Mouse (Mus musculus) megakaryocyte-erythroid progenitor cell, adult 5-6 weeks (primary cell): ENCODE results near the gene Elf1. TPM values are rescaled to one million over a fixed set of nuclear protein-coding genes. Genes with fewer than 3 reads are reported as not detected.

Source experiments
- ATAC-seq: replicated peaks from 2 replicates; pipeline ENCODE4 v1.8.0; 2016; ENCODE audit warnings: mild to moderate bottlenecking, inconsistent platforms; ENCODE audit not compliant: severe bottlenecking, poor library complexity, low FRiP score, low TSS enrichment
- total RNA-seq, 2 experiments: library from RNA; stranded (forward) in 1 of 2; stranded (reverse) in 1 of 2; fragments of 200-1000, 215-1000 nt in 1 of 2; fragments of >200 nt in 1 of 2; fragmentation: Nextera tagmentation in 1 of 2; gene quantifications; 2 replicates each; pipeline ENCODE4 v1.2.3; 2014 to 2017

Elf1 gene
- total RNA-seq, 2 experiments from 2014 or later, result 51.9 to 111 TPM

DNA sequence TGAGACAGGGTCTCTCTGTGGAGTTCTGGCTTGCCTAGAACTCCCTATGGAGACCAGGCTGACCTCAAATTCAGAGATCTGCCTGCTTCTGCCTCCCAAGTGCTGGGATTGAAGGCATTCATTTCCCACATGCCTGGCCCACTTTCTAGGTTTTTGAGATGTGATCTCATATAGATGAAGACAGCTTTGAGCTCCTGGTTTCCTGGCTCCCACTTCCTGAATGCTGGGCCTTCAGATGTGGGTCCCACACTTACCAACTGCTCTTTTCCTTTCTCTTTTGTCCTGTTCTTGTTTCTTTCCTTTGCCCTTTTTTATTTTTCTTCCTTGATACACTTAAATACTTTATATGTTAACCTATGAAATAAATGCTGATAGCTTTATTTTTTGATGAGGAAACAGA lies 56.9 kb downstream of the Elf1 start:
- no peak for ATAC-seq

DNA sequence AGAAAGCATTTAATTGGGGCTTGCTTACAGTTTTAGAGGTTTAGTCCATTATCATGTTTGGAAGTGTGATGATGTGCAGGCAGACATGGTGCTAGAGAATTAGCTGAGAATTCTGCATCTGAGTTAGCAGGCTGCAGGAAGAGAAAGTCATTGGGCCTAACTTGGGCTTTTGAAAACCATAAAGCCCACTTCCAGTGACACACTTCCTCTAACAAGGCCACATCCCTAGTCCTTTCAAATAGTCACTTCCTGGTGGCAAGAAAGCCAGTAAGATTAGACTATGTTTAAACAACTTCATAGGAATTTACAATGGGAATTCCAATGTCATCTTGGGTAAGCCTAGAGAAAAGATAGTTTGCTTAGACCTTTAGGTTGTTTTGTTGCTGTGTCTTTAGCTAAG lies 60.6 kb downstream of the Elf1 start:
- no peak for ATAC-seq

DNA sequence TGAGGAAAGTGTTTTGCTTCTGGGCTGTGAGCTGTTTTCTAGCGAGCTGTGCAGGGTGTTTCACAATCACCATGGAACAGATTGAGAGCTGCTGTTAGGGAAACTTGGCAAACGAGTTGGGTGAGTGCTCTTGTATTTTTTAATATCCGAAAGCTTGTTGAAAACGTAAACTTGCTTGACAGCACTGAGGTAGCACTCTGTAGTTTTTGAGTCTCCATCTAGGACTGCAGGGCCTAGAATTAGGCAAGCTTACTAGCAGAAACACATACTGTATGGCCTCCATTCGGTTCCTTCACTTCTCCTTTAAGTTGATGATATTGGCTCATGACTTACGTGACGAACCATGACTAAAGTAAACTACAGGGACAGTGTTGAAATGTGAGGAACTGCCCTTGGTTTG lies 68.3 kb downstream of the Elf1 start:
- ATAC-seq, result no peak

DNA sequence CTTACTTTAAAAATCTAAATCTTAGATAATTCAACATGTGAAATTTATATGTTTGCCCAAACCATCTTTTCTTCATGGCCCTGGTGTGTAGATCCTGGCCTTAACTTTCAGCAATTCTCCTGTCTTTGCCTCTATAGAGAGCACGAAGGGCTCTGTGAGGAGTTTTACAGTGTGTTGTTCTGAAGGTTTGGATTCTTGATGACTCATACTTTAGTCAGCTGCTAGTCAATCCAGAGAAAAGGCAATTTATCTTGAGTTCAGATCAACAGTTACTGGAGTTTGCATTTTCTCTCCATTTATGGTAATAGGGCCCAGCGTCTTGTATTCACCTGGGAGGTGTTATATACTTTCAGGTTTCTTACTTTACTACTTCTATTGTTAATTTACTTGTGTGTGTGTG lies 70.9 kb downstream of the Elf1 start:
- ATAC-seq, result no peak; the same call in 1 of the 2 replicates

DNA sequence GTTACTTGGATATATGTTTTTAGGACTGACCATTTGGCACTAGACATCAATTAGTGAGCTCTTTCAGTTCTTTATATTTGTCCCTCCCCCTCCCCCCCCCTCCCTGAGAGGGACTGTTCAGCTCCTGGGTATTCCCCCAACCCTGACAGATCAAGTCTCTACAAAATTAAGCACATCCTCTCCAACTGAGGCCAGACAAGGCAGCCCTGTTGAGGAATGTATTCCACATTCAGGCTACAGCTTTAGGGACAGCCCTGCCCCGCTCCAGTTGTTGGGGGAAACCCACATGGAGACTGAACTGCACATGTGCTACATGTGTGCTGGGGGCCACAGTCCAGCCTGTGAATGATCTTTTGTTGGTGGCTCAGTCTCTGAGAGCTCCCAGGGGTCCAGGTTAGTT lies 71.9 kb downstream of the Elf1 start:
- no peak for ATAC-seq

DNA sequence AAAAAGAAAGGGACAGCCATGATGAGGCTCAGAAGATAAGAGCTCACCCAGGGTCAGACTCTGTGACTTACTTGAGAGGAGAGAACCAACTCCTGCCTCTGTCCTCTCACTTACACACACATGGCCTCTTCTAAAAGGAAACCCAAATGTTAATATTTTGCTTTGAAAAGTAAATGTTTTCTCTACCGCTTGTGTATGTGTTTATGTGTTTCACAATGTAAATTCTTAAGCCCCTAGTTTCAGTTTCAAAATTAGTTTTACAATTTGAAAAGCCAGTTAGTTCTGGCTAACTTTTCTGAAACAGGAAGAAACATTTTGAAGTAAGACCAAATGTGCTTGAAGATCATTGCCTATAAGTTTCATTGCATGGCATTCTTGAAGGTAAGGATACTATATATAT lies 76.8 kb downstream of the Elf1 start:
- ATAC-seq, result no peak

DNA sequence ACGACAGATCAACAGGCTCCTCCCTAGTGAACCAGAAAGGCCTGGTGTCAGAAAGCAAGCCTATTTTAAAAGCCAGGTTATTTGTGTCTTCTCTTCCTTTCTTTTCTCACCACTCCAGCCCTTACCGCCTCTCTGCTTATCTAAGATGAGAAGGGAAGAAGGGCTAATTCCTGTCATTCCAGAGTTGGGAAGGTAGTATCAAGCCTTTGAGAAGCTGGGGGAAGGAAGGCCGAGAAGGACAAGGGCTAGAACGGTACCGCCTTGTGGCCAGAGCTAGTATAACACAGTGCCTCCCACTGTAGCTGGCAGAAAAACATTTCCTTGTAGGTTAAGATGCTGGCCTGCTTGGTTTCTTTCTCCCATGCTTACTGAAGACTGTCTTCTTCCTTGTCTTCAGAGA lies 81.8 kb downstream of the Elf1 start:
- peak; percentile 88 for ATAC-seq

DNA sequence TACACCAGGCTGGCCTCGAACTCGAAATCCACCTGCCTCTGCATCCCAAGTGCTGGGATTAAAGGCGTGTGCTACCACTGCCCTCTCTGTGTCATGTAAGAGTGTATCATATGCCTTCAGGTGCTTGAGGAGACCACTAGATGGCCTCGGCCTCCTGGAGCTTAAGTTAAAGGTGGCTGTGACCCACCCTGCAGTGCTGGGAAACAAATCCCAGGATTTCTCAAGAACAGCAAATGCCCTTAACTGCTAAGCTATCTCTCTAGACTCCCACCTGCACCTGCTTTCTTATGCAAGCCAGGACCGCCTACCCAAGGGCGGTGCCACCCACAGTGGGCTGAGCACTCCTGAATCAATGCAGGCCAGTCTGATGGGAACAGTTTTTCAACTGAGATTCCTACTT lies 83.8 kb downstream of the Elf1 start:
- peak; percentile 64; the same call in 1 of the 2 replicates for ATAC-seq

DNA sequence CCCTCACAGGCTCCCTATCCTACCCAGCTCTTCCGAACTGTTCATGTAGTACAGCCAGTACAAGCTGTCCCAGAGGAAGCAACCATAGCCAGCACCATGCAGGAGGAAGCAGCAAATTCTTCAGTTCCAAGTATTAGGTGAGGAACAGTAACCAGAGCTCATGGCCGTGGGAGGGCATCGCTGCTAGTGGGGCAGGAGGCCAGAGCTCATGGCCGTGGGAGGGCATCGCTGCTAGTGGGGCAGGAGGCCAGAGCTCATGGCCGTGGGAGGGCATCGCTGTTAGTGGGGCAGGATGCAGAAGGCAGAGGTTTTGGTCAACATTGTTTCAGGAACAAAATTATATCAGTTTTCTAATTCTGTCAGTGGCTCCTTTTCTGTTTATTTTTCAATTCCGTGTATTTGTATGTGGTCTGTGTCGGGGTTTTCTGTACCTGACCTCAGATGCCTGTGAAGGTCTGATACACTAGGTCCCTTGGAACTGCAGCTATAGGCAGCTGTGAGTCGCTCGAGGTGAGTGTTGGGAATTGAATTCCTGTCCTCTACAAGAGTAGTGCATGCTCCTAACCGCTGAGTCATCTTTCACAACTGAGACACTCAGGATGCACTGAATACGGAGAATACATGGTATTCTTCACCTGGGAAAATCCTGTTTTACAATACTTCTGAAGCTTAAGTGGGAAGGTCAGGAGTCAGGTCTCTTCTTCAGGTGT lies 92.6 kb downstream of the Elf1 start:
- 0 out of 2 replicates have a peak, but pooled peaks have one; percentile 26 for ATAC-seq

DNA sequence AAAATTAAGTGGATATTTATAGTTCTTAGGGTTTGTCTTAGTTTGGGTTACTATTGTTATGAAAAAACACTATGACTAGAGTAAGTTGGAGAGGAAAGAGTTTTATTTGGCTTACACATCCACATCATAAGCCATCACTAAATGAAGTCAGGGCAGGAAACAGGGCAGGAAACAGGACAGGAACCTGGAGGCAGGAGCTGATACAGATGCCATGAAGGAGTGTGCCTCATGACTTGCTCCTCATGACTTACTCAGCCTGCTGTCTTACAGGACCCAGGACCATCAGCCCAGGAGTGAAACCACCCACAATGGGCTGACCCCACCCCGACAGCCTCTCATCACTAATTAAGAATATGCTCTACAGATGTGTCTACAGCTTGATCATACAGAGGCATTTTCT lies 93.4 kb downstream of the Elf1 start:
- ATAC-seq, result no peak

DNA sequence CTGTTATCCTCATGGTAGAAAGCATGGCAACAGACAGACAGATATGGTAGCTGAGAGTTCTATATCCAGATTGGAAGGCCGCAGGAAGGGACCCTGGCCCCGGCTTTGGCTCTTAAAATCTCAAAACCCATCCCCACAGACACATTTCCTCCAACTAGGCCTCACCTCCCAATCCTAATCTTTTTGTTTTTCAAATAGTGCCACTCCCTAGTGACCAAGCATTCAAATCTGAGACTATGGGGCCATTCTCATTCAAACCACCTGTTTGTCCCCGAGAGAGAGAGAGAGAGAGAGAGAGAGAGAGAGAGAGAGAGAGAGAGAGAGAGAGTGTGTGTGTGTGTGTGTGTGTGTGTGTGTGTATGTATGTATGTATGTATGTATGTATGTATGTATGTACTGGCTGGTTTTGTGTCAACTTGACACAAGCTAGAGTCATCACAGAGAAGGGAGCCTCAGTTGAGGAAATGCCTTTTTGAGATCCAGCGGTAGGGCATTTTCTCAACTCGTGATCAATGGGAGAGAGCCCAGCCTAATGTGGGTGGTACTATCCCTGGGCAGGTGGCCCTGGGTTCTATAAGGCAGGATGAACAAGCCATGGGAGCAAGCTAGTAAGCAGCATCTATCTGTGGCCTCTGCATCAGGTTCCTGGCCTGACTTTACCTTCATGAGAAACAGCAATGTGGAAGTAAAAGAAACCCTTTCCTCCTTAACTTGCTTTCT lies 102.7 kb downstream of the Elf1 start:
- no peak for ATAC-seq

DNA sequence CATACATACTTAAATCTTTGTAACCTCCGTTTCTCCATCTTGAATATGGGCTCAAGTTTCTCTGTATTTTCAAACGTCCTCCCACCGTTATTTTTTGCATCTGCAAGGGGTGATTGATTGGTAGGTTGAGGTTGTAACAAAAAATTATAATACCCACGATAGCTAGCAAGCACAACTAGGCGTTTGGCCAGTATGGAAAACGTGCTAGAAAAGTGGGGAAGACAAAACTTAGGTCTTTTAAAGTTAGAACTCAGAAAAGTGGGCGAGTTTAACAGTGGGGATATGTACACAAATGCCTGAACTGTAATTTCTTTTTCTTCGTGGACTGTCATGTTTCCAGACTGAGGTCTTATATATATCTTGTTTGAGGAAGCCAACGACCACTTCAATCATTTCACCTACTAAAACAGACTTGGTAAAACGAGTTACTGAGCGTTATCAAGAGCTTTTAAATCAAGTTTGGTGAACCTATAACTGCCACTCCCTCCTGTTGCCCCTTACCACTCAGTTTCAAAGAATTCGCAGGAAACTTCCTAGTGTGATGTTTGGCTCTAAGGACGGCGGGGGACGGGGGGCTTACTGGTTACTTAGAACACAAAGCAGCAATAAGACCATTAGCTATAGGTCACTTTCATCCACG lies 105.6 kb downstream of the Elf1 start:
- no peak for ATAC-seq

DNA sequence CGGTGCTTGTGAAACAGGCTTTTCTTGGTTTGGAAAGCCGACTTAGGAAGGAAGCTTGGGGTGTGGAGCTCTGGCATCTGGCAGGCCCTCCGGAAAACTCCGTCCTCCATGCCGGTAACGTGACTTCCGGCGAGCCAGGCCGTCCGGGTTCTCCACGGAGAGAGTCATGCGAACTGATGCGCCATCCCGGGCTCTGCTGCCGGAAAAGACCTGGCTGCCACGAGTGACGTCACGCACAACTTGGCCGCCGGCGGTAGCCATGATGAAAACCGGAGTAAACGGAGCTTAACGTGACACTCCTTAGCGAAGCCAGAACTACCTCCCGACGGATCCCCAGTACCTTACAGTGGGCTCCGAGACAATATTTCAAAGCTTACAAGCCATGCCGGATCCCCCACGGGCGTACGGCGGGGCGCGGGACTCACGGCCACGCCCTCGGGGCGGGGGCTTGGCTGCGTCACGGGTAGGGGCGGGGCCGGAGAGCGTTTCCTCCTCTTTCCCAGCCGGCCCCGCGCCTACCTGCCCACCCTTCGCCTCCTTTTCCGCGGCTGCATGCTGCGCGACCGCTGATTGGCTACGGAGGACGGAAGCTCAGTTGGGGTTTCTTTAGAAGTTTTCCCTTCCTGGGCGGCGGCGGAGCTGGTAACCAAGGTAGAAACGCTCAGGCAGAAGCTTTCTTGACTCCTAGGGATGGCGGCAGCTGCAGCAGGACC lies 106.3 kb downstream of the Elf1 start, which contains the start of gene Sugt1:
TSS of gene Sugt1 (plus strand) at position 553 of the 713 bp plus-strand sequence.
- ATAC-seq, result peak; percentile 97

DNA sequence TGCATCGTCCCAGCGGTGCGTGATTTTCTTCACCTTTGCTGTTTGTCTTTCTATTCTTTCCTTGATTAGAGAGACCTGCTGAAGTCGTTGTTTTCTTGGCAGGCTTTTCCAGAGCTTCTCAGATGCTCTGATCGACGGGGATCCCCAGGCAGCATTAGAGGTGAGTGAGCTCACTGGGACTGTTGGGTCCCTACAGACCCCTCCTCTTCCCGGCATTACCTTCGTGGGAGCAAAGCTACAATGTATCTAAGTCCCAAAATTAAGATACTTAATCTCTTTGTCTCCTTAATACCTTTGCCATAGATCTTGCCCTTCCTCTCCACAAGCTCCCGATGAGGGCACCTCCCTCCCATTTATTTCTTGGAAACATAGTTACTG lies 106.8 kb downstream of the Elf1 start:
- no peak; the same call in 1 of the 2 replicates for ATAC-seq

DNA sequence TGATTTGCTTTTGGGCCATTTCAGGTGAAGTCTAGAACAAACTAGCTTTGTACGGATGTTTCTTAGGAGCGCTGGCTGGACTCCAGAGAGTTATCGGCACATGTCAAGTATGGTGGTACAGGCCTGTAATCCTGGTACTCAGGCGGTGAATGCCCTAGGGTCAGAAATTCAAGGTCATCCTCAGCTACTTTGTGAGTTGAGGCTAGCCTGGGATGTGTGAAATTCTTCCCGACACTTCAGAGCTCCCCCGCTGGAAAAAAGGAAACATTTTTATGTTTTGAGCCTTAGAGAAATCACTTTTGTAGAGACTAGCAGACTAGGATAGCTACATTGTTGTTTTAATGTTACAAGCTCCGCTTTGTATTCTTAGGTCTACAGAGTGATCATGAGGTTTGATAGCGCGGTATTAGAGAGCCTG lies 107.5 kb downstream of the Elf1 start:
- ATAC-seq, result no peak

DNA sequence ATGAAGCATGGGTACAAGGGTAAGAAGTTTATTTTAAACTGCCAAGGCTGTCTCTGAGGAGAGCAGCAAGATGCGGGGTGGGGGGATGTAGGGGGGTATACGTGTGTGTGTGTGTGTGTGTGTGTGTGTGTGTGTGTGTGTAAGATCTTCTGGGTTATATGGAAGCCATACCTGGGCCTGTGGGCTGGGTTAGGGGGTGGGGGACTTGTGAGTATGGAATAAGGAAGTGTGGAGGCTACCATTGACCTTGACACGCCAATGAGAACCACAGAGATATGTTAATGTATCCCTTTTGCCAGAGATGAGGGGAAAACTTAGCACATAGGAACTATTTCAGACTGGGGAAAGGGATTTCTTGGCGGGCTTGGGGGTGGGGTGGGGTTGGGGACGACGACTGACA lies 108.4 kb downstream of the Elf1 start:
- ATAC-seq, result no peak

DNA sequence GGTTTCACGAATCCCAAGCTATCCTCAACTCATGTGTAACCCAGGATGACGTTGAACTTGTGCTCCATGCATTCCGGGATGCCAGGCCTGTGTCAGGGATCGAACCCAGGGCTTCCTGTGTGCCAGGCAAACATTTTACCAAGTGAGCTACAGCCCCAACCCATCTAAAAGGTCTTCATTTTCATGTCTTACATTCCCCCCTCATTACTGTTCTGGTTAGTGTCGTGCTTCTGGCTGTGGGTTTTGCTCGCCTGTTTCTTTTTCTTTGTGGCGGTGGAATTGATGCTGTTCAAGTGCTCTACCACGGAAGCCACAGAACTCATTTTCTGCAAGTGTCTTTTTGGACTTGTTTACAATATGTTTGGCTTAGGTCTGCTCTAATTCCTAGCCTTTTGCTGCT lies 109.9 kb downstream of the Elf1 start:
- ATAC-seq, result no peak

DNA sequence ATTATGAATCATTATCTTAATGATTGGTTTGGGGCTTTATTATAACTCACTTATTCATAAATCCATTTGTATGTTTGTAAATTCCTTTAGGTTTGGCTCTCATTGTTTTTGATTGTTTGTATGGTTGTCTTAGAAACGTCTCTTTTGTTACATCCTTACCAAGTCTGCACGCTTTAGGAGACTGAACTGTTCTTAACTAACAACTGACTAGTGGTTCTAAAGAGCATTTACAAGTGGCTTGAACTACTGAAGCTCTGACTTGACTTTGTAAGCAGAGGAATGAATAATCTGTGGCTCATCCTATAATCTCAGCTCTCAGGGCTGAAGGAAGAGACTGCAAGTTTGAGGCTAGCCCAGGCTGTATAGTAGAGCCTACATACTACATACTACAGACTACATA lies 110.6 kb downstream of the Elf1 start:
- no peak for ATAC-seq

DNA sequence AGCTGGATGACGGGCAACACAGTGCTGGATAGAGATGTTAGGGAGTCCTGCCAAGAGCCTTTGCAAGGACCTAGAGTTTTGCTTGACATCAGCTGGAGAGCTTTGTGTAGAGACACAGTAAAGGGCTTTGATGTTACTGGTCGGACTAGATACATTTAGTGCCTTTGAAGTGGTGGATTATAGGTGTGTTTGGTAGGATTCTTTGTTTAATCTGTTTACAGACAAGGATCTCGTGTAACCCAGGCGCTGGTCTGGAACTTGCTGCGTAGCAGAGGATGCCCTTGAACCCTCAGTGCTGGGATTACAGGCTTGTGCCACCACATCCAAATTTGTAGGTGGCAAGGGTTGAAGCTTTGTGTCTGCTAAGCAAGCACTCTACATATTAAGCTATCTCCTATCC lies 113.1 kb downstream of the Elf1 start:
- no peak for ATAC-seq

DNA sequence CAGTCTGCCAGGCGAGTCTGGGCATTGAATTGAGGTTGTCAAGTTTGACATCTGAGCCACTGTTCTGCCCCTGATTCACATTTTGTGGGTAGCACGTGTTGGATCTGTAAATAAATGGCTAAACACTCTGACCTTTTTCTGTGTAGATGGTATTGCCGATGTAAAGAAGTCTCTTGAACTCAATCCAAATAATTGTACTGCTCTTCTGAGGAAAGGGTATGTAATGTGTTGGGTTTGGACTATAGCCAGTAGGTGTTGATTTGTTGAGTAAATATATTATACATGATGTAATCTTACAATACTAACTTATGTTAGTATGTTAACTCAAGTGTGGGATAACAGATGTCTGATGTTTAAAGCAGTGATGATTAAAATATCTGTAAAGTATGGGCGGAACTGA lies 115.6 kb downstream of the Elf1 start:
- no peak for ATAC-seq
